Mouse (Mus musculus) layer of hippocampus, postnatal 14 days (tissue): ENCODE data around the gene Ube2l3. TPM values are rescaled to one million over a fixed set of nuclear protein-coding genes. Genes with fewer than 3 reads are reported as not detected.

Source experiments
- DNase-seq, 2 experiments: peaks; one replicate each; pipeline ENCODE4 v3.0.0; 2021 to 2022; ENCODE audit warnings: low spot score in 2 of 2, mixed read lengths in 1 of 2
- total RNA-seq, 2 experiments: library from RNA; stranded (reverse); gene quantifications; 2 replicates each; pipeline ENCODE4 v1.2.3; 2021

The Ube2l3 gene
- total RNA-seq, 2 experiments from 2014 or later: 157 to 159 TPM

- DNase-seq: no peak
These were observed 51.8 kb downstream of the Ube2l3 start for GRCm38 (mm10) chr16:17150520-17151258.

DNA sequence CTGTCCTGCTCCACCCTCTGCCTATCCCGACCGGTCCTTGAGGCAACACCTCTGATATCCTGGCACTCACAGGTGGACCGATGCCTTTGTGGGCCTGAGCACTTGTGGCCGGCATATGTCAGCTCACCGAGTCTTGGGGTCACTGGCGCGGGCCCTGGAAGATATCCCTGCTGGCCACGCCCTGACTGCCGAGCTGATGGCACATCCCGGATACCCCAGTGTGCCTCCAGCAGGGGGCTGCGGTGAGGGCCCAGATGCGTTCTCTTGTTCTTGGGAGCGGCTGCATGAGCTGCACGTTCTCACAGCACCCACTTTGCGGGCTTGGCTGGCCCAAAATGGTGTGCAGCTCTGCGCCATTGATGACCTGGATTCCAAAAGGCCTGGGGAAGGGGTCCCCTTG is 54.4 kb downstream of the Ube2l3 start:
- peak; percentile 14 to 16 for DNase-seq

- DNase-seq: peak; percentile 17 to 27
These were observed 55.0 kb downstream of the Ube2l3 start for GRCm38 (mm10) chr16:17147391-17147929.

GRCm38 (mm10) chr16:17146772-17147235 is 55.6 kb downstream of the Ube2l3 start, which contains the start of gene Ccdc116:
TSS of gene Ccdc116 (minus strand) at chr16:17147229.
- DNase-seq: peak; percentile 78 to 80

DNA sequence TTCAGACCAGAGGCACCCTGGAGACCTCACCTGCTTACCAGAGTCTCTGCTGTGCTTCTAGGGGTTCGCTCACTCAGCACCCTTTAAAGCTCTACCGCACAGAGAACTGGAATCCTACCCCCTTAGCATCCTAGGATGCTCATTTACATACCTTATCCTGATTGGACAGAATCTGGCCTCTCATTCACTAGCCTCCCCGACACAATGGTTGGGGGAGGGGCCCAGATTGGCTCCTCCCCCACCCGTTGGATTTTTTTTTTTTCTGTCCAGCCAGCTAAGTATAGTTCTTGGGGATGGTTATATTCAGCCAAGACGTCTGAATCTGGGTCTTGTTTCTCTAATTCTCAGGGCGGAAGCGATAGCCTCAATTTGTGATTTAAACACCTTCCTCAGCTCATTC is 58.1 kb downstream of the Ube2l3 start, which contains the start of gene Ydjc:
Gene Ydjc, plus strand, starts transcription at position 283 of the 400 bp plus-strand sequence.
- no peak for DNase-seq

DNA sequence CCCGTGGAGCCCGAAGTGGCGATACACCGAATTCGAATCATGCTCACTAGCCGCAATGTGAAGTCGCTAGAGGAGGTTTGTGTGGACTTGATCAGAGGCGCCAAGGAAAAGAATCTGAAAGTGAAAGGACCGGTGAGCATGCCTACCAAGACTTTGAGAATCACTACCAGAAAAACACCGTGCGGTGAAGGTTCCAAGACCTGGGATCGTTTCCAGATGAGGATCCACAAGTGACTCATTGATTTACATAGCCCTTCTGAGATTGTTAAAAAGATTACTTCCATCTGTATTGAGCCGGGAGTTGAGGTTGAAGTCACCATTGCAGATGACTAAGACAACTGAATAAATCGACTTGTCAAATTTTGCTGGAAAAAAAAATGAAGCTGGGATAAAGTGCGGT is 65.1 kb downstream of the Ube2l3 start:
- no peak for DNase-seq

DNA sequence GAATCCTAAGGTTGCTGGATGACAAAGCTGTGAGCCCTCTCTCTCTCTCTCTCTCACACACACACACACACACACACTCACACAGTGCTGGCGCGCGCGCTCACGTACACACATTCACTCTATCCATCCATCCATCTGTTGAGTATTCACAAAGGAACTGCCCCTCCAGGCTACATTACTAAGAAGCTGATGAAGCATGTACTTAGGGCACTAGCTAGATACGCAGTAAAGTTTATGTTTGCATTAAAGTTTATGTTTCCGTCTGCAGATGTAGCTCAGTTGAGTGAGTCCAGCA is 69.6 kb downstream of the Ube2l3 start:
- no peak for DNase-seq

DNA sequence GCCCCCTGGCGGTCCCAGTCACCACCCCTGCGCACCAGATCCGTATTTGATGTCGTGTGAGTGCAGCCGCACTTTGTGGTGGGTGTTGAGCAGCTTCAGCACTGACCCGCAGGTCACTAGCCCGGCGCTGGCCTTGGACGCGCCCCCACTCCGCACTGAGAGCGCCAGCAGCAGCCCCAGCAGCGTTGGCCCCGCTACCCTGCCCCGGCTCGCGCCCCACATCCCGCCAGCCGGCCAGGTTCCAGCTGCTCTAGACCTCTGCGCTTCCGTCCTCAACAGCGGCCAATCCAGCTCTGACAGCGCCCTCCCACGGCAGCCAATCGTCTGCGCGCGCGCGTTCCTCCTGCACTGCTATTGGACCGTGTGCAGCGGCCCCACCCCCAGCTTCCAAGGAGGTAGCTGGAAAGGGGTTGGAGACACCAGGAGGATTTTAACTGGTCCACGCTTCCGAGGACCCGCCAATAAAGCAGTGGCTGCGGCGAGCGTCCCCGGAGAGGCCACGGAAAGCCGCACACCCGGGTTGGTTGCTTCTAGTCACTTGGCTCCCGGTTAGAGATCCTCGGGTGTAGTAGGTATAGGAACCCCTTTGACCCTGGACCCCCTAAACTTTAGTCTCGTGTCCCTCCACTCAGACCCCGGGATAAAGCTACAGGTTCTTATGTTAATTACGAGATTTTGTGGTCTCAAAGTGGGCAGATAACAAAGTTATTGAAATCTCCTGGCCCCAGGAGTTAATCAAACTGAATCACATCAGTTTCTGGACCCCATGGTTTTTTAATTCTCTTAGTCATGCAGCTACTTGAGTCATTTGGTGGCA is 70.2 kb downstream of the Ube2l3 start, which contains the start of gene Sdf2l1:
Gene Sdf2l1, minus strand, starts transcription at position 295 of the 817 bp plus-strand sequence.
- peak; percentile 94 to 97 for DNase-seq

GRCm38 (mm10) chr16:17131191-17132088 is 71.0 kb downstream of the Ube2l3 start:
- no peak for DNase-seq

GRCm38 (mm10) chr16:17127292-17127691 is 75.2 kb downstream of the Ube2l3 start:
- DNase-seq: peak in 1 of 2 experiments; percentile 49

DNA sequence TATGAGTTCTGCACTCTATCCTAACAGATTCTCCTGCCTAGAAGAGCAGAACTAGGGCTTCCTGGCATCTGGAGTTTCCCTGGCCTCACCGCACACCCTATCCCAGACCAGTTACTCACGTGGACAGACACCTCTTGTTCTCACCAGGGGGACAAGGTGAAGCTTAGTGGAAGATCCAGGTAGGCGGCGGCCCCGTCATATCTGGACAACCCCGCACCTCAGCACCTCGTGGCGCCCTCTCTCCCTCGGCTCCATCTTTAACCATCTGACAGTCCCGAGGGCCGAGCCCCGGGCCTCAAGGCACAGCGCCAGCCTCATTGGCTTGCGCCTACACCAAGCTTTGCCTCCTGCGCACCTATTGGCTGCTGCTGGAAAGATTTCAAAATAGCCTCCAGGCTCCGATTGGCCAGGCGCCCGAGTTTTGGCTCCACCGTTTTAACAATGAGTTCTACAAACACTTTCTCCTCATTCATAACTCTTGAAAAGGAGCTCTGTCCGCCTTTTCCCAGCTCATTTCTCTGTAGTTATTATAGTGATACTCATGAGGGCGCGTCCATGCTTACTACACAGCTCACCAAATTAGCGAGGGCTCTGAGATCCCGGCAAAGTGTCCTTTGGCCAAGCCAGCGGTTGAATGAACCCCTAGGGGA is 77.5 kb downstream of the Ube2l3 start, which contains the start of gene 2610318N02Rik:
Gene 2610318N02Rik, minus strand, starts transcription at position 297 of the 650 bp plus-strand sequence.
- DNase-seq: peak; percentile 34 to 45

DNA sequence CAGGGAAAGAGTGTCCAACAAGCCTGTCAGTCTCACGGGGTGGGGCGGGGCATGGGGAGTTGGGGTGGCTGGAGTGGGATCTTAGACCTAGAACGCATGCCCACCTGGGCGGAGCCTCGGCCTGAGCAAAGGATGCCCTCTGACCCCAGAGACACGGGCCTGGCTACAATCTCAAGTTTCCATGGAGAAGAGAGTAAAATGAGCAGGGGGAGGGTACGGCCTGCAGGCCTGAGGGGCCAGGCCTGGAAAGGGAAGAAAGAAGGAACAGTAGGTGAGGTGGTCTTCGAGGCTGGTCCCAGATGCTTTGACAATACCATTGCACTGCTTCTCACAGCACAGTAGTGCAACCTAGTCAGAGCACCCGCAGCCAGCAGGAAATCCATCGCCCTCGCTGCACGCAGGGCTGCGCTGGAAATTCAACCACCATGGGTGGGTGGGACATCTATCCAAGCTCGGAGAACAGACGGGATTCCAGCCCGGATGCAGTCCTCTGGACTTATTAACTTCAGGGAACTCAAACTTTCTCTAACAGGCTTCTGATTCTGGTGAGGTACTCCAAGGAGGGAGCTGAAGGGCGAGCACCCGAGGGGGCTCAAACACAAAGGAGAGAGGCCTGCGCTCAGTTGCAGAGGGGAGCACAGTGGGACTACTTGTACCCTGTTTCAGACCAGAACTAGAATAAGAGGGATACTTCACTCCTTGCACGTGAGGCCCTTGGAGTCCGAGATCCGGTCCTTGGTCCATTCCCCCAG is 78.2 kb downstream of the Ube2l3 start:
- no peak for DNase-seq

DNA sequence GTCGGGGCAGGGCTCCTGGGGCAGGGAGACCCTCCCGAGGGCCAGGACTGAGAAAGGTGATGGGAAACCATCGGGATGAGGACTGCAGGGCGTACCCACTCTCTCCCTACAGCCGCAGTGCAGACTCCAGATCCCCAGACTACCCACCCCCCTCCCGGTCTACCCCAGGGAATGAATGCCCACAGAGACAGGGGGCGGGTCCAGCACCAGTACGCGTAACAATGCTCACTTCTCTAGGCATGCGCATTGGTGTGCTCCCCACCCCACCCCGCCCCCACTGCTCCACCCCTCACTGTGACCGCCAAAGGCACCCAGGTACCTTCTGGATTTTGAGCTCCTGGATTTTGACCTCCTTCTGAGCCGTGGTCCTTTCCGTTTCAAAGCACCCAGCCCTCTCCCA is 80.9 kb downstream of the Ube2l3 start:
- no peak for DNase-seq

DNA sequence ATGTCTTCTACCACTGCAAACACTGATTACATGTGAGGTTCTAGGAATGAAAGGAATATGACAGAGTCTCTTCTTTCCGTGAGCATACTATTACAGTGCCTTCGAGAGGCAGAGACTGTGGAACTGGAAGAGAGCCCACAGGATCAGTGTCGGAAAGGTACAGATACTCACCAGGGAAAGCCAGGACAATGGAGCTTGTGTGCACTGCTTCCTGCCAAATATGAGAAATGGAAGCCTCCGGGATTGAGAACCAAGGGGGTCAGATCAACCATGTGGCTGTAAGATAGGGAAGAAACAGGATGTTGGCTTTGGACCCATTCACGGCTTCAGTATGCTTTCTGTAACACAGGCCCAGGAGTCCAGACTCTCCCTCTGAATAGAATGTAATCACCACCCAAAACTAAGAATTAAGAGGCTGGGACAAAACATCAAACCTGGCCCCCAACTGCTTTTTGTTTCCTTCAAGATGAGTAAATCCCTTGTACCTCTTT is 85.1 kb downstream of the Ube2l3 start:
- DNase-seq: no peak

DNA sequence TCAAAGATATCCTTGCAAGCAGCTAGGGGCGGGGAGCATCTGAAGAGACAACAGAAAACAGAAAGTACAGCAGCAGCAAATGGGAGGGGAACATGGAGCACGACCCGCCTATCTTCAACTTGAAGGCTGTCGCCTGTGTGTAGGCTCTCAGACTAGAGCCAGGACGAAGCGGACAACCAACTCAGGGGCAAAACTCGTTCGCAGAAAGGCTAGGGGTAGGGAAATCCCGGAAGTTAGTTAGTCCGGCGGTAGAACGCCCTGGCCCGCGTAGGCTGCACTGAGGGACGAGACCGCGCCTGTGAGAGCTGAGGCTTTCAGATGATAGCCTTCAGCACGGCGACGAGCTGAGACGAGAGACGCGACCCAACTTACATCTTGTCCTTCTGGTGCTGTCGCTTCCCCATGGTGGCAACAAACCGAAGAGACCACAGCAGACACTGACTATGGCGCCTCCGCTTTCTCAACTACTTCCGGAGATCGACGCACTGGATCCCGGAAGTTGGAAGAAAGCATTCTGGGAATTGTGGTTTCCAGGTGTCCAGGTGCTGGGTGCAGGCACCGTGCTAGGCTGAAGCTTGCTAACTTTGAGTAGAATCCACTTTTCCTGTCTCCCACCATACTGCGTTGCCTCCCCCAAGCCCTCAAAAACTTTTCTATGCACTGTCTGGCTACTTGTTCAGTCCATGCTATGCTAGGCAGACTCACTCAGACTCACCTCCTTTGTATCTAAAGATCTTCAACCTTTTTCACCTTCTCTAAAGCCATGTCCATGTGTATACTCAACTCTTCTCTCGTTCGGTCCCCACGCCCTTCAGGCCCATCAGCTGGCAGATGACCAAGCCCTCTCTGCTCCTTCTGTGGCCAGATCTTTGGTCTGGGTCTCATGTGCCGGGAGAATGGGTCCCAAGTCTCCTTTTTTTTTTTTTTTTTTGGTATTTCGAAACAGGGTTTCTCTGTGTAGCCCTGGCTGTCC is 91.4 kb downstream of the Ube2l3 start, which contains the start of gene Ppil2:
Gene Ppil2, minus strand, starts transcription at position 487 of the 973 bp plus-strand sequence.
- DNase-seq: peak; percentile 56 to 80

DNA sequence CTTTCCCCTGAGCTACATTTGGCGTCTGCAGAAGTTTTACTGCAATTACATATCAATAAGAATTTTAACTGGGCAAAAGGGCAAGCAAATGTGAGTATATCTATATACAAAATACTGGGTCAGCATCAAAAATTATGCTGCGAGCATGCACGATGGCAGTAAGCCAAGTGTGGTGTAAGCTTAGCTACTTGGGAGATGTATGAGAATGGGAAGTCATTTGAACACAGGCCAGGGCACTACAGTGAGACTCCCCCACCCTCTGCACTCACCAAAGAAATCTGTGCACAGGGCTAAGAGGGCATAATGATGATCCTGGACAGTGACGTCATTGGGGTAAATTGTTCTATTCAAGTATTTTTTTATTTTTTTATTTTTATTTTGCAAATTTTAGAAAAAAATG is 97.8 kb downstream of the Ube2l3 start:
- DNase-seq: no peak

DNA sequence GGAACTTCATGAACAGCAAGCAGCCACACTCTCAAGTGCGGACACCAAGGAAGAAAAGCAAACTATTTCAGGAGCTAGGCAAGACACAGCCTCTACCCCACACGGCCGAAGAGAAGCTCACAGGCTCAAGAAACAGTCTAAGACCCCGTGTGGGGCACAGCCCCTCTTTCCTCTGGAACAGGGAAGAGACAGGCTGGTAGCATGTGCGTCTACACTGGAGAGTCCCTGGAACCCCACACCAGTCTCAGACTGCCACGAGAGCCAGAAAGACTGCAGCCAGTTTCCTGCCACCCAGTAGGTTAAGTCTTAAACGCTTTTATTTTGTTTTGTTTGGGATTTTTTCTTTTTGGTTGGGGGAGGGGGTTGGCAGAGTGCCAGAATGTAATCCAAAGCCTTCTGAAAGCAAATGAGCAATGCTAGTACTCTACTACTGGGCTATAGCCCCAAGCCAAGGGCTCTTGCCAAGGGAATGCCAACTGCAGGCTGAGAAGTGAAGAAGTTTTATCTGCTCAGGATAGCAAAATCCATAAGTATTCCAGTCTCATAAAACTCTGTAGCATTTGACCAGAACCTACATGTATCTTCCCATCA is 99.7 kb downstream of the Ube2l3 start:
- DNase-seq: peak in 1 of 2 experiments; percentile 46
